Mouse (Mus musculus): Measurements from ENCODE around the gene Arhgef39.

Gene Arhgef39

GRCm38 (mm10) chr4:43499407-43500333 is at the start of gene Arhgef39:
Arhgef39 (minus strand) TSS chr4:43499695.
- peak; percentile 59 for DNase-seq

GRCm38 (mm10) chr4:43549055-43549454 is 49.6 kb upstream of the Arhgef39 start:
- no peak for DNase-seq

GRCm38 (mm10) chr4:43547160-43547559 is 47.7 kb upstream of the Arhgef39 start:
- no peak for DNase-seq

- DNase-seq = no peak
Observed at GRCm38 (mm10) chr4:43546375-43547047, 47.0 kb upstream of the Arhgef39 start.

GRCm38 (mm10) chr4:43542044-43542443 is 42.5 kb upstream of the Arhgef39 start:
- DNase-seq = no peak

GRCm38 (mm10) chr4:43536031-43536430 is 36.5 kb upstream of the Arhgef39 start:
- DNase-seq = no peak

GRCm38 (mm10) chr4:43535628-43536027 is 36.1 kb upstream of the Arhgef39 start:
- no peak for DNase-seq

GRCm38 (mm10) chr4:43533270-43533669 is 33.8 kb upstream of the Arhgef39 start:
- no peak for DNase-seq

GRCm38 (mm10) chr4:43530581-43530980 is 31.1 kb upstream of the Arhgef39 start:
- peak; percentile 72 for DNase-seq

GRCm38 (mm10) chr4:43530081-43530501 is 30.6 kb upstream of the Arhgef39 start:
- DNase-seq = no peak

GRCm38 (mm10) chr4:43528487-43528886 is 29.0 kb upstream of the Arhgef39 start:
- DNase-seq = no peak

GRCm38 (mm10) chr4:43527880-43528279 is 28.4 kb upstream of the Arhgef39 start:
- DNase-seq = no peak

GRCm38 (mm10) chr4:43519956-43520355 is 20.5 kb upstream of the Arhgef39 start:
- DNase-seq = peak; percentile 67

- DNase-seq = no peak
Observed at GRCm38 (mm10) chr4:43519551-43519950, 20.1 kb upstream of the Arhgef39 start.

- DNase-seq = no peak
Observed at GRCm38 (mm10) chr4:43515764-43516708, 16.5 kb upstream of the Arhgef39 start.

- DNase-seq = no peak
Observed at GRCm38 (mm10) chr4:43513791-43514190, 14.3 kb upstream of the Arhgef39 start.

- no peak for DNase-seq
Observed at GRCm38 (mm10) chr4:43513300-43513699, 13.8 kb upstream of the Arhgef39 start.

GRCm38 (mm10) chr4:43512653-43513052 is 13.2 kb upstream of the Arhgef39 start:
- DNase-seq = no peak

GRCm38 (mm10) chr4:43511675-43512454 is 12.4 kb upstream of the Arhgef39 start:
- no peak for DNase-seq

GRCm38 (mm10) chr4:43509109-43509508 is 9.6 kb upstream of the Arhgef39 start:
- DNase-seq = no peak

- DNase-seq = no peak
Observed at GRCm38 (mm10) chr4:43508666-43508997, 9.1 kb upstream of the Arhgef39 start.

All from layer of hippocampus, adult 9-11 months (tissue).